Mouse (Mus musculus): ENCODE results near the gene Haus4.

GRCm38 (mm10) chr14:54568694-54569414 lies 14.4 kb upstream of the Haus4 start:
- TF ChIP-seq ZC3H11A (IDR thresholded peaks at IDR 0.05; ENCODE audit: borderline replicate concordance, low read depth, low read length): no peak
- no peak for TF ChIP-seq CHD2 (IDR thresholded peaks at IDR 0.05; ENCODE audit: low read depth, low read length)
- no peak for TF ChIP-seq ZNF384 (IDR thresholded peaks at IDR 0.05; ENCODE audit: low read depth, low read length)
- TF ChIP-seq MAFK (IDR thresholded peaks at IDR 0.05; ENCODE audit: insufficient read depth, low read depth, low read length): no peak
- TF ChIP-seq HCFC1 (IDR thresholded peaks at IDR 0.05; ENCODE audit: borderline replicate concordance, insufficient read depth, low read length): no peak

Measured in ES-E14 (cell line).